8 mouse cellular contexts compared by ENCODE assay signal in the genomic region with DNA sequence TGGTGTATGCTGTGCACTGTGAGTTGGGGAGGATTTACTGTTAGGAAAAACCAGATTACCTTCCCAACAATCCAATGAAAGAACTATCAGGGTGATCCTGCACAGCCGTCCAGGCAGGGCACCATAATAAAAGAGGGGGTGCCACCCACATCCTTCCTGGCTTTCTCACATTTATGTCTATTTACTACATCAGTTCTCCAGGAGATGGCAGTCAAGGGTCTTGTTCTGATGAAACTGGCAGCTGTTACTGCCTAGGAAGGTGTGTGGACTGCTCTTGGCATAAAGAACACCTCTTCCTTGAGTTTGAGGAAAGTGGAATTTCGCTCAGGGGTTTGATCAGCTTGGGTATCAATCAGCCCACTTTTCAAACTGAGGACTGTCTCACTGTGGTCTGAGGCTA. TPM values are rescaled to one million over a fixed set of nuclear protein-coding genes. Genes with fewer than 3 reads are reported as not detected.
DNase-seq lines count a peak whose midpoint lies in the region.

No protein-coding gene starts in this region.

- 10% methylated on average over 2 of the region's 2 CpGs for WGBS in large intestine, adult 2 months

- DNase-seq in adrenal gland, adult 2 months, result peak; percentile 3
- no peak for DNase-seq in adrenal gland, adult 18-20 months (ENCODE audit: low spot score in 2 of 2)
- peak; percentile 17 for DNase-seq in kidney, postnatal 14 days
- DNase-seq in kidney, adult 11 months, result no peak
- peak; percentile 29 for DNase-seq in Muller cell, postnatal 12 days (ENCODE audit: inconsistent ontology term)
- peak; percentile 3 for DNase-seq in large intestine, adult 2 months (ENCODE audit: low read depth, low spot score)
- peak; percentile 1 for DNase-seq in thymus, postnatal 25 days
- DNase-seq in urinary bladder, postnatal 36 days (ENCODE audit: low spot score in 2 of 2), result no peak

RNA-seq across cellular contexts. Expression of a gene that starts 54.6 kb away (rescaled TPM):
- total RNA-seq in adrenal gland, adult 2 months (2021), result under 1 TPM; 0.12 to 0.66 TPM
- polyA plus RNA-seq in adrenal gland, adult 2 months (2012; rRNA removed), result 0.22 and 0.38 TPM in 2 replicates
- total RNA-seq in adrenal gland, adult 18-20 months (2021), result under 1 TPM; 0.07 to 0.80 TPM
- not detected in 2 replicates for polyA plus RNA-seq in large intestine, adult 2 months (2012; rRNA removed)

Comparison
In these comparisons a context has a peak if more than half of its experiments do, and no peak if none do; other contexts are left out.
1. DNase-seq: peak in adrenal gland, adult 2 months (single experiment), kidney, postnatal 14 days (single experiment), Muller cell, postnatal 12 days (single experiment), large intestine, adult 2 months (single experiment) and thymus, postnatal 25 days (single experiment); none in adrenal gland, adult 18-20 months (0 of 2), kidney, adult 11 months (single experiment) and urinary bladder, postnatal 36 days (0 of 2).